Mouse (Mus musculus): ENCODE data around the gene Plb1. TPM values are rescaled to one million over a fixed set of nuclear protein-coding genes. Genes with fewer than 3 reads are reported as not detected.

Gene Plb1
- polyA plus RNA-seq, 1 experiment from 2014 or later: 0.09 TPM

- DNase-seq (ENCODE audit: low spot score) (peak; percentile 36), ATAC-seq (no peak)
- Histone ChIP-seq H3K27ac (ENCODE audit: low read depth, low read length) (0 out of 2 replicates have a peak overlapping the region, but pooled peaks have one; percentile 27), H3K36me3 (ENCODE audit: control insufficient read depth, insufficient read depth, low read length) (no peaks in the 10 kb centered on the region), H3K9ac (ENCODE audit: low read length) (no peak overlapping the region), H3K4me1 (ENCODE audit: control insufficient read depth, insufficient read depth, low read length) (no peaks in the 10 kb centered on the region), H3K4me2 (ENCODE audit: low read length) (no peak overlapping the region), H3K27me3 (replicated peaks; ENCODE audit: control insufficient read depth, insufficient read depth, low read length) (no peaks in the 10 kb centered on the region), H3K9me3 (replicated peaks; ENCODE audit: control insufficient read depth, low read length) (no peaks in the 10 kb centered on the region), H3K4me3 (ENCODE audit: low read depth, low read length) (no peak overlapping the region)
- 38% methylated on average over 7 of the region's 7 CpGs for WGBS
Observed at GRCm38 (mm10) chr5:32272502-32272901, 40.0 kb downstream of the Plb1 start.

- Histone ChIP-seq H3K27ac (ENCODE audit: low read depth, low read length) (peak overlapping the region; percentile 74), H3K4me3 (ENCODE audit: low read depth, low read length) (no peak overlapping the region), H3K9ac (ENCODE audit: low read length) (no peak overlapping the region), H3K9me3 (replicated peaks; ENCODE audit: control insufficient read depth, low read length) (no peaks in the 10 kb centered on the region), H3K4me2 (ENCODE audit: low read length) (no peak overlapping the region), H3K27me3 (replicated peaks; ENCODE audit: control insufficient read depth, insufficient read depth, low read length) (no peaks in the 10 kb centered on the region), H3K4me1 (ENCODE audit: control insufficient read depth, insufficient read depth, low read length) (peaks cover 7% of the 10 kb centered on the region; the same call in 1 of the 2 replicates), H3K36me3 (ENCODE audit: control insufficient read depth, insufficient read depth, low read length) (no peaks in the 10 kb centered on the region)
- DNase-seq (ENCODE audit: low spot score): peak; percentile 51
- 32% methylated on average over 5 of the region's 5 CpGs for WGBS
- peak; percentile 90 for ATAC-seq
Observed at GRCm38 (mm10) chr5:32278000-32278694, 45.6 kb downstream of the Plb1 start.

DNA sequence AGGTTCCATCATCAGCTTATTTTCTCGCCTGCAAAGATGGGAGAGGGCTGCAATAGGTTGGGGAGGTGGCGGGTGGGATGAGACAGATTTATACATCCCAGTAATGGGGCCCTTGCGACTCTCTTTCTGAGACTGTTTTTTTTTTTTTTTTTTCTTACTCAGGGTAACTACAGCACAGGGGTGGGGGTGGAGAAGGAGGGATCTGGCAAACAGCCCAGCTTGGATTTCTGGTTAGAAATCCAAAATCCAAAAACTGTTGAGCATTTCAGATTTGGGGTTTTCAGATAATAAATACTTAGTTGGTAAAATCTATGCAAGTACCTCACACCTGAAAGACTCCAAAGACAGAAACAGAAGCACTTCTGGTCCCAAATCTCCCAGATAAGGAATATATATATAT, 47.6 kb downstream of the Plb1 start:
- Histone ChIP-seq H3K4me1 (ENCODE audit: control insufficient read depth, insufficient read depth, low read length) (peaks cover 7% of the 10 kb centered on the region; the same call in 1 of the 2 replicates), H3K9me3 (replicated peaks; ENCODE audit: control insufficient read depth, low read length) (no peaks in the 10 kb centered on the region), H3K9ac (ENCODE audit: low read length) (no peak overlapping the region), H3K36me3 (ENCODE audit: control insufficient read depth, insufficient read depth, low read length) (no peaks in the 10 kb centered on the region), H3K27me3 (replicated peaks; ENCODE audit: control insufficient read depth, insufficient read depth, low read length) (no peaks in the 10 kb centered on the region), H3K4me2 (ENCODE audit: low read length) (no peak overlapping the region), H3K4me3 (ENCODE audit: low read depth, low read length) (no peak overlapping the region), H3K27ac (ENCODE audit: low read depth, low read length) (no peak overlapping the region)
- WGBS: 61% methylated on average over 3 of the region's 3 CpGs
- ATAC-seq: no peak
- DNase-seq (ENCODE audit: low spot score): peak; percentile 19

DNA sequence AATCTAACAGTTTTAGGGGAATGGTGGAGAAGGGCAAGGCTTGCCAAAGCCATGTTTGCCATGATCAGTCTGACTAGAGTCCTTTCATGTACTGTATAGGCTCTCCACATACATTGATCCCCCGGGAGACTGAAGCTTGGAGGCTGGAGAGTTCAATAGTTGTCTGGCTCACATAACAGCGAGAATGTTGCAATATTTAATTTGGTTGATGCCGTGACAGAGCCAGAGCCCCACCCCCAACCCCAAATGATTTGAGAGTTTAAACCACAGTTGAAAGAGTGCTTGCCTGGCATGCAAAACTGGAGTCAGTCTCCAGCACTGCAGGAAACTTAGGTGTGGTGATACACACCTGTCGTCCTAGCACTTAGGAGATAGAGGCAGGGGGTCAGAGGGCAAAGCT, 49.8 kb downstream of the Plb1 start:
- ATAC-seq (no peak), DNase-seq (ENCODE audit: low spot score) (no peak)
- Histone ChIP-seq H3K4me2 (ENCODE audit: low read length) (no peak overlapping the region), H3K36me3 (ENCODE audit: control insufficient read depth, insufficient read depth, low read length) (no peaks in the 10 kb centered on the region), H3K27ac (ENCODE audit: low read depth, low read length) (no peak overlapping the region), H3K4me3 (ENCODE audit: low read depth, low read length) (no peak overlapping the region), H3K9ac (ENCODE audit: low read length) (no peak overlapping the region), H3K27me3 (replicated peaks; ENCODE audit: control insufficient read depth, insufficient read depth, low read length) (no peaks in the 10 kb centered on the region), H3K4me1 (ENCODE audit: control insufficient read depth, insufficient read depth, low read length) (peaks cover 7% of the 10 kb centered on the region; the same call in 1 of the 2 replicates), H3K9me3 (replicated peaks; ENCODE audit: control insufficient read depth, low read length) (no peaks in the 10 kb centered on the region)
- WGBS: 62% methylated on average over 4 of the region's 4 CpGs

DNA sequence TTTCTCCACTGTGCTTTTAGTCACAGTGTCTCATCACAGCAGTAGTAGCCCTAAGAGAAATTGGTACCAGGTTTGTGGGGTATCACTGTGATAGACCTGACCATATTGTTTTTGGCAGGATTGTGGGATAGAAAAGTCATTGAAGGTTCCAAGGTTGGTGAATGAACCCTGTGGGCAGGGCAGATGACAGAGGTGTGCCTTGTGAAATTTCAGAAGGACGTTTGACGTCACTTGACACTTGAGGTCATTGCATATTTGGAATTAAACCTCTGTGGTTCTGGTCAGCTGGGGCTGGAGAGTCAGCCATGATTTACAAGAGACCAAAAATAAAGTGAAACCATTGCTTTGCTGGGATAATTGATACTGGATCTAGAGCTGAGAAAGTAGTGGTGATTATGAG, 50.9 kb downstream of the Plb1 start:
- Histone ChIP-seq H3K27ac (ENCODE audit: low read depth, low read length) (no peak overlapping the region), H3K9ac (ENCODE audit: low read length) (no peak overlapping the region), H3K27me3 (replicated peaks; ENCODE audit: control insufficient read depth, insufficient read depth, low read length) (no peaks in the 10 kb centered on the region), H3K9me3 (replicated peaks; ENCODE audit: control insufficient read depth, low read length) (no peaks in the 10 kb centered on the region), H3K4me2 (ENCODE audit: low read length) (no peak overlapping the region), H3K36me3 (ENCODE audit: control insufficient read depth, insufficient read depth, low read length) (no peaks in the 10 kb centered on the region), H3K4me3 (ENCODE audit: low read depth, low read length) (no peak overlapping the region), H3K4me1 (ENCODE audit: control insufficient read depth, insufficient read depth, low read length) (peaks cover 1% of the 10 kb centered on the region; the same call in 1 of the 2 replicates)
- 94% methylated on average over 2 of the region's 2 CpGs for WGBS
- DNase-seq (ENCODE audit: low spot score) (no peak), ATAC-seq (no peak)

DNA sequence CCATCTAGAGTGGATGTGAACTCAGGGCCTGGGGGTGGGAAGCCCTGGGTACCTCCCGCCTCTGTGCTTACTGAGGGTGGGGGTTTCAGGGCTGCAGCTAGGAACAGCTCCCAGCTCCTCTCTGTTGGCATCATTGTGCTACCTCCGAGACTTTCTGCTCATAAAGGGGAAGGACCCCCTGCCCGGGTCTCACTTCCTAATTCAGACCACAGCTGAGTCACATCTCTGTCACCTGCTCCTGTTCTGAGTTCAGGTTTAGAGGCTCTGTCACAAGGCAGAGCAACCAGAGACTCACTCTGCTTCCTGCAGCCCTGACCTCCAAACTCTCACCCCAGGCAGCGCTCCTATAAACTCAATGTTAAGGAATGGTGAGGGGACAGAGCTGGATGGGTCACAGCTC, 53.8 kb downstream of the Plb1 start:
- no peaks in the 10 kb centered on the region for H3K27me3 ChIP-seq (replicated peaks; ENCODE audit: control insufficient read depth, insufficient read depth, low read length)
- no peak for DNase-seq (ENCODE audit: low spot score)
- H3K4me1 ChIP-seq (ENCODE audit: control insufficient read depth, insufficient read depth, low read length): no peaks in the 10 kb centered on the region
- no peaks in the 10 kb centered on the region for H3K9me3 ChIP-seq (replicated peaks; ENCODE audit: control insufficient read depth, low read length)
- no peak for ATAC-seq
- no peak overlapping the region for H3K4me3 ChIP-seq (ENCODE audit: low read depth, low read length)
- no peaks in the 10 kb centered on the region for H3K36me3 ChIP-seq (ENCODE audit: control insufficient read depth, insufficient read depth, low read length)
- no peak overlapping the region for H3K27ac ChIP-seq (ENCODE audit: low read depth, low read length)
- H3K9ac ChIP-seq (ENCODE audit: low read length): no peak overlapping the region
- 91% methylated on average over 4 of the region's 4 CpGs for WGBS
- no peak overlapping the region for H3K4me2 ChIP-seq (ENCODE audit: low read length)

- no peaks in the 10 kb centered on the region for H3K9me3 ChIP-seq (replicated peaks; ENCODE audit: control insufficient read depth, low read length)
- DNase-seq (ENCODE audit: low spot score): peak; percentile 27
- no peak overlapping the region for H3K4me2 ChIP-seq (ENCODE audit: low read length)
- no peak overlapping the region for H3K27ac ChIP-seq (ENCODE audit: low read depth, low read length)
- no peak for ATAC-seq
- H3K4me1 ChIP-seq (ENCODE audit: control insufficient read depth, insufficient read depth, low read length): no peaks in the 10 kb centered on the region
- no peak overlapping the region for H3K9ac ChIP-seq (ENCODE audit: low read length)
- no peak overlapping the region for H3K4me3 ChIP-seq (ENCODE audit: low read depth, low read length)
- H3K36me3 ChIP-seq (ENCODE audit: control insufficient read depth, insufficient read depth, low read length): no peaks in the 10 kb centered on the region
- no peaks in the 10 kb centered on the region for H3K27me3 ChIP-seq (replicated peaks; ENCODE audit: control insufficient read depth, insufficient read depth, low read length)
Observed at GRCm38 (mm10) chr5:32288021-32288420, 55.5 kb downstream of the Plb1 start.

DNA sequence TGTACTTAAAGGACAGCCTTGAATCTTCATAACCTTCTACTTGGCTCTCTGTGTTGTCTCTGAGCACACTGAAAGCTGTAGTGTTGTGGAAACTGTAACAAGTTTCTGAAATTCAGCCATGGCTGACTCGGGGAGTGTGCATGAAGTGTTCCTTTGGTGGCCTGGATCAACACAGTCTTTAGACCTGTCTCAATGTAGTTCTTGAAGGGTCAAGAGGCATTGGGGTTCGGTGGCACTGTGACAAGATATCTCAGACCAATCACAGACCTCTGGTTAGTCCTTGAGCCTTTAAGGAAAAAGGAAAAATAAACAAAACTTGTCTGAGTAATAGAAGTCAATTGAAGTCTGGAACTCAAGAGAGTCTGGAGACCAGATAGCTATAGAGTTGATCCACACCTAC, 58.8 kb downstream of the Plb1 start:
- H3K4me2 ChIP-seq (ENCODE audit: low read length): no peak overlapping the region
- WGBS: 80% methylated on average over 2 of the region's 2 CpGs
- ATAC-seq (no peak), DNase-seq (ENCODE audit: low spot score) (no peak)
- H3K36me3 ChIP-seq (ENCODE audit: control insufficient read depth, insufficient read depth, low read length): no peaks in the 10 kb centered on the region
- H3K9ac ChIP-seq (ENCODE audit: low read length): no peak overlapping the region
- H3K9me3 ChIP-seq (replicated peaks; ENCODE audit: control insufficient read depth, low read length): no peaks in the 10 kb centered on the region
- no peaks in the 10 kb centered on the region for H3K4me1 ChIP-seq (ENCODE audit: control insufficient read depth, insufficient read depth, low read length)
- H3K27ac ChIP-seq (ENCODE audit: low read depth, low read length): no peak overlapping the region
- no peak overlapping the region for H3K4me3 ChIP-seq (ENCODE audit: low read depth, low read length)
- no peaks in the 10 kb centered on the region for H3K27me3 ChIP-seq (replicated peaks; ENCODE audit: control insufficient read depth, insufficient read depth, low read length)

Measured in forebrain, embryonic 14.5 days (tissue).